Mouse (Mus musculus): ENCODE data around the gene Tax1bp3.

GRCm38 (mm10) chr11:73198603-73199229, 21.8 kb downstream of the Tax1bp3 start, which contains the start of gene Ctns:
- no peak for TF ChIP-seq GATA1 (IDR thresholded peaks at IDR 0.05; ENCODE audit: low read length)
- no peak for TF ChIP-seq TAL1 (IDR thresholded peaks at IDR 0.05; ENCODE audit: low read length)

All from erythroblast, embryonic 14.5 days (primary cell).